Mouse (Mus musculus) heart, adult 2 months (tissue): ENCODE measurements at regions not wholly inside any gene's neighbourhood (a gene's known extent, or its start where the extent isn't known, plus 50 kb on each side); places are given as distances from the start of the nearest gene placed in this dataset.

Source experiments
- CTCF ChIP-seq: fragments of 200-600 bp; IDR thresholded peaks from 2 replicates; pipeline ENCODE4 v1.8.1; 2022; ENCODE audit warnings: antibody characterized with exemption, mild to moderate bottlenecking, moderate library complexity
- EP300 ChIP-seq: fragments of 200-500 bp; IDR thresholded peaks from 2 replicates; pipeline ENCODE4 v1.6.1; 2011; ENCODE audit warnings: low read depth, low read length, control low read depth; ENCODE audit not compliant: insufficient read depth
- POLR2A ChIP-seq: fragments of 200-500 bp; IDR thresholded peaks from 2 replicates; pipeline ENCODE4 v1.6.1; 2011; ENCODE audit warnings: mild to moderate bottlenecking, low read depth, low read length, control low read depth; ENCODE audit not compliant: insufficient read depth

GRCm38 (mm10) chr7:40812952-40813351 is 85.2 kb upstream of the Vstm2b start:
- TF ChIP-seq POLR2A (no peak), CTCF (no peak), EP300 (no peak)
